Mouse (Mus musculus) neural tube, embryonic 13.5 days (tissue): ENCODE measurements around the gene Hoxa11. TPM values are rescaled to one million over a fixed set of nuclear protein-coding genes. Genes with fewer than 3 reads are reported as not detected.

Experiments
- ATAC-seq: fragments of 200-750 bp; cut with Nextera tagmentation; 2 replicates; pipeline ENCODE4 v1.8.0; 2017; ENCODE audit warnings: low read depth, mild to moderate bottlenecking, moderate TSS enrichment, moderate library complexity
- H3K27ac ChIP-seq: fragments of 300-500 bp; sonication (generic); replicated peaks from 2 replicates; pipeline ENCODE4 v1.5.1; 2015; ENCODE audit warnings: moderate library complexity, mild to moderate bottlenecking, inconsistent platforms
- H3K27me3 ChIP-seq: fragments of 300-500 bp; sonication (generic); 2 replicates; pipeline ENCODE4 v1.6.1; 2015; ENCODE audit warnings: mild to moderate bottlenecking, inconsistent platforms
- H3K36me3 ChIP-seq: fragments of 300-500 bp; sonication (generic); 2 replicates; pipeline ENCODE4 v1.6.1; 2015; ENCODE audit warnings: mild to moderate bottlenecking, inconsistent platforms
- H3K4me1 ChIP-seq: fragments of 300-500 bp; sonication (generic); replicated peaks from 2 replicates; pipeline ENCODE4 v1.6.1; 2015; ENCODE audit warnings: inconsistent platforms
- H3K4me2 ChIP-seq: fragments of 300-500 bp; sonication (generic); 2 replicates; pipeline ENCODE4 v1.6.1; 2015; ENCODE audit warnings: inconsistent platforms, mild to moderate bottlenecking, moderate library complexity
- H3K4me3 ChIP-seq: fragments of 300-500 bp; sonication (generic); 2 replicates; pipeline ENCODE4 v1.5.1; 2015; ENCODE audit warnings: mild to moderate bottlenecking, inconsistent platforms
- H3K9ac ChIP-seq: fragments of 300-500 bp; sonication (generic); 2 replicates; pipeline ENCODE4 v1.6.1; 2015; ENCODE audit warnings: moderate library complexity, mild to moderate bottlenecking, inconsistent platforms
- H3K9me3 ChIP-seq: fragments of 300-500 bp; sonication (generic); 2 replicates; pipeline ENCODE4 v1.6.1; 2016; ENCODE audit warnings: inconsistent platforms
- WGBS: fragments of 180-500 bp; shearing (Covaris S2); methylation state at CpG from one replicate; pipeline ENCODE4 v1.1.7; 2015; 5-methylcytosine and 5-hydroxymethylcytosine counted together
- polyA plus RNA-seq: library from polyadenylated mRNA; unstranded; fragments of >200 nt; fragmentation: Nextera tagmentation; extraction: Ambion mirVana; gene quantifications from 2 replicates; pipeline ENCODE4 v1.2.1, GENCODE M21; 2015

Gene Hoxa11
- polyA plus RNA-seq, 1 experiment from 2014 or later = 4.7 TPM

- peak overlapping the region; percentile 97 for H3K4me2 ChIP-seq
- no peaks in the 10 kb centered on the region for H3K36me3 ChIP-seq
- WGBS = 6% methylated on average over 14 of the region's 14 CpGs
- H3K27me3 ChIP-seq = no peaks in the 10 kb centered on the region
- peaks cover 72% of the 10 kb centered on the region for H3K4me1 ChIP-seq
- peak overlapping the region; percentile 96 for H3K4me3 ChIP-seq
- H3K9ac ChIP-seq = peak overlapping the region; percentile 100
- ATAC-seq = no peak
- no peaks in the 10 kb centered on the region for H3K9me3 ChIP-seq
- H3K27ac ChIP-seq = peak overlapping the region; percentile 100
Measured at GRCm38 (mm10) chr6:52218643-52219215, 26.9 kb downstream of the Hoxa11 start.

- peak overlapping the region; percentile 100 for H3K27ac ChIP-seq
- no peak for ATAC-seq
- H3K9ac ChIP-seq = peak overlapping the region; percentile 100
- H3K4me3 ChIP-seq = peak overlapping the region; percentile 96
- H3K9me3 ChIP-seq = no peaks in the 10 kb centered on the region
- no peaks in the 10 kb centered on the region for H3K36me3 ChIP-seq
- 2% methylated on average over 23 of the region's 23 CpGs for WGBS
- H3K4me2 ChIP-seq = peak overlapping the region; percentile 97
- H3K4me1 ChIP-seq = peaks cover 74% of the 10 kb centered on the region
- H3K27me3 ChIP-seq = no peaks in the 10 kb centered on the region
Measured at GRCm38 (mm10) chr6:52217895-52218642, 27.5 kb downstream of the Hoxa11 start.

- Histone ChIP-seq H3K4me2 (peak overlapping the region; percentile 97), H3K4me3 (peak overlapping the region; percentile 96), H3K27ac (peak overlapping the region; percentile 100), H3K4me1 (peaks cover 74% of the 10 kb centered on the region), H3K36me3 (no peaks in the 10 kb centered on the region), H3K9me3 (no peaks in the 10 kb centered on the region), H3K27me3 (no peaks in the 10 kb centered on the region), H3K9ac (peak overlapping the region; percentile 100)
- peak; percentile 83 for ATAC-seq
- WGBS = under 1% methylated on average over 25 of the region's 25 CpGs
Measured at GRCm38 (mm10) chr6:52217459-52217768, 28.2 kb downstream of the Hoxa11 start.

- H3K9ac ChIP-seq = peak overlapping the region; percentile 100
- no peaks in the 10 kb centered on the region for H3K36me3 ChIP-seq
- peak overlapping the region; percentile 100 for H3K27ac ChIP-seq
- WGBS = 1% methylated on average over 60 of the region's 60 CpGs
- no peaks in the 10 kb centered on the region for H3K27me3 ChIP-seq
- peak overlapping the region; percentile 97 for H3K4me2 ChIP-seq
- peak overlapping the region; percentile 96 for H3K4me3 ChIP-seq
- H3K9me3 ChIP-seq = no peaks in the 10 kb centered on the region
- ATAC-seq = peak; percentile 34; the same call in 1 of the 2 replicates
- peaks cover 68% of the 10 kb centered on the region for H3K4me1 ChIP-seq
Measured at GRCm38 (mm10) chr6:52216691-52217458, 28.7 kb downstream of the Hoxa11 start.

GRCm38 (mm10) chr6:52215771-52216535, 29.7 kb downstream of the Hoxa11 start:
- Histone ChIP-seq H3K4me1 (peaks cover 68% of the 10 kb centered on the region), H3K9me3 (no peaks in the 10 kb centered on the region), H3K4me2 (peak overlapping the region; percentile 97), H3K27ac (peak overlapping the region; percentile 100), H3K9ac (peak overlapping the region; percentile 100), H3K27me3 (no peaks in the 10 kb centered on the region), H3K36me3 (no peaks in the 10 kb centered on the region), H3K4me3 (peak overlapping the region; percentile 96)
- ATAC-seq = no peak
- WGBS = 1% methylated on average over 30 of the region's 30 CpGs

- H3K9ac ChIP-seq = peak overlapping the region; percentile 100
- H3K27ac ChIP-seq = peak overlapping the region; percentile 100
- H3K4me2 ChIP-seq = peak overlapping the region; percentile 97
- peaks cover 67% of the 10 kb centered on the region for H3K4me1 ChIP-seq
- no peaks in the 10 kb centered on the region for H3K36me3 ChIP-seq
- no peak for ATAC-seq
- no peaks in the 10 kb centered on the region for H3K27me3 ChIP-seq
- H3K9me3 ChIP-seq = no peaks in the 10 kb centered on the region
- H3K4me3 ChIP-seq = peak overlapping the region; percentile 96
- WGBS = 14% methylated on average over 3 of the region's 3 CpGs
Measured at GRCm38 (mm10) chr6:52215070-52215469, 30.5 kb downstream of the Hoxa11 start.

- H3K9ac ChIP-seq = peak overlapping the region; percentile 100
- no peaks in the 10 kb centered on the region for H3K36me3 ChIP-seq
- H3K4me2 ChIP-seq = peak overlapping the region; percentile 97
- H3K9me3 ChIP-seq = no peaks in the 10 kb centered on the region
- peak overlapping the region; percentile 100 for H3K27ac ChIP-seq
- H3K27me3 ChIP-seq = no peaks in the 10 kb centered on the region
- H3K4me1 ChIP-seq = peaks cover 67% of the 10 kb centered on the region
- WGBS = 7% methylated on average over 5 of the region's 5 CpGs
- peak overlapping the region; percentile 96 for H3K4me3 ChIP-seq
- no peak for ATAC-seq
Measured at GRCm38 (mm10) chr6:52214271-52214670, 31.3 kb downstream of the Hoxa11 start.

- Histone ChIP-seq H3K9me3 (no peaks in the 10 kb centered on the region), H3K36me3 (no peaks in the 10 kb centered on the region), H3K27ac (peak within 1 kb of the TSS; percentile 100), H3K4me1 (peaks cover 65% of the 10 kb centered on the region), H3K4me2 (peak within 1 kb of the TSS; percentile 97), H3K9ac (peak within 1 kb of the TSS; percentile 100), H3K4me3 (peak within 1 kb of the TSS; percentile 96), H3K27me3 (no peaks in the 10 kb centered on the region)
- whole genome bisulfite sequencing = 3% methylated on average over 38 of the region's 38 CpGs
- ATAC-seq = peak; percentile 71
Measured at GRCm38 (mm10) chr6:52213119-52213986, 32.3 kb downstream of the Hoxa11 start, which contains the start of the genes Hoxa3 and Gm28308. TSS of gene Hoxa3 (minus strand) at chr6:52213336. TSS of gene Gm28308 (minus strand) at chr6:52213339.

GRCm38 (mm10) chr6:52212556-52213118, 33.0 kb downstream of the Hoxa11 start:
- Histone ChIP-seq H3K9ac (peak overlapping the region; percentile 100), H3K36me3 (no peaks in the 10 kb centered on the region), H3K4me2 (peak overlapping the region; percentile 97), H3K4me3 (peak overlapping the region; percentile 96), H3K27ac (peak overlapping the region; percentile 100), H3K27me3 (no peaks in the 10 kb centered on the region), H3K9me3 (no peaks in the 10 kb centered on the region), H3K4me1 (peaks cover 65% of the 10 kb centered on the region)
- 1% methylated on average over 22 of the region's 22 CpGs for WGBS
- peak; percentile 29; the same call in 1 of the 2 replicates for ATAC-seq

GRCm38 (mm10) chr6:52211961-52212360, 33.6 kb downstream of the Hoxa11 start:
- Histone ChIP-seq H3K27me3 (no peaks in the 10 kb centered on the region), H3K9me3 (no peaks in the 10 kb centered on the region), H3K27ac (peak overlapping the region; percentile 100), H3K36me3 (no peaks in the 10 kb centered on the region), H3K4me2 (peak overlapping the region; percentile 97), H3K4me3 (peak overlapping the region; percentile 96), H3K4me1 (peaks cover 70% of the 10 kb centered on the region), H3K9ac (peak overlapping the region; percentile 100)
- under 1% methylated on average over 13 of the region's 13 CpGs for WGBS
- ATAC-seq = no peak
